Mouse (Mus musculus): ENCODE results near the gene Tex13c1. TPM values are rescaled to one million over a fixed set of nuclear protein-coding genes. Genes with fewer than 3 reads are reported as not detected.

Tex13c1 gene
- not detected in 2 replicates for polyA plus RNA-seq (2015; fragmentation: Nextera tagmentation; extraction: Ambion mirVana)

- Histone ChIP-seq H3K4me3 (ENCODE audit: low read length) (no peak within 1 kb of the TSS), H3K9me3 (ENCODE audit: control insufficient read depth, low read length) (no peaks in the 10 kb centered on the region), H3K36me3 (ENCODE audit: control insufficient read depth, insufficient read depth, low read length) (no peaks in the 10 kb centered on the region), H3K9ac (ENCODE audit: low read length) (no peak within 1 kb of the TSS), H3K4me1 (replicated peaks; ENCODE audit: control insufficient read depth, insufficient read depth, low read length) (no peaks in the 10 kb centered on the region), H3K27ac (ENCODE audit: low read length) (no peak within 1 kb of the TSS), H3K4me2 (ENCODE audit: low read depth, low read length) (no peak within 1 kb of the TSS), H3K27me3 (ENCODE audit: control insufficient read depth, insufficient read depth, low read depth, low read length) (no peaks in the 10 kb centered on the region)
- ATAC-seq (ENCODE audit: low read depth) = no peak
- 75% methylated on average over 3 of the region's 3 CpGs for WGBS
Observed at GRCm38 (mm10) chrX:43590860-43591259, at the start of gene Tex13c1. Tex13c1 (plus strand) TSS chrX:43591160.

Other genes with a start within 250 kb of the Tex13c1 start
- gene Tenm1, start 162.0 kb upstream of the Tex13c1 start, polyA plus RNA-seq (2015; fragmentation: Nextera tagmentation; extraction: Ambion mirVana) = 0.18 and 0.24 TPM in 2 replicates

Measured in lung, embryonic 16.5 days (tissue).